Mouse (Mus musculus) gastrocnemius, adult 2 months (tissue): ENCODE measurements around the gene Atp1a3. TPM values are rescaled to one million over a fixed set of nuclear protein-coding genes. Genes with fewer than 3 reads are reported as not detected.
A peak's percentile ranks its signal among the peaks of the same experiment; 100 is the strongest.

Experiments
- DNase-seq: peaks from one replicate; pipeline ENCODE4 v3.0.0; 2022
- H3K27ac ChIP-seq: fragments of 200-600 bp; 2 replicates; pipeline ENCODE4 v1.8.1; 2022; ENCODE audit warnings: mild to moderate bottlenecking
- H3K4me3 ChIP-seq: fragments of 200-600 bp; 2 replicates; pipeline ENCODE4 v1.8.1; 2022; ENCODE audit warnings: mild to moderate bottlenecking, moderate library complexity
- CTCF ChIP-seq: fragments of 200-600 bp; IDR thresholded peaks from 2 replicates; pipeline ENCODE4 v1.8.1; 2022; ENCODE audit warnings: antibody characterized with exemption, mild to moderate bottlenecking, moderate library complexity
- intact Hi-C: fragments of 180-260 bp; cut with DNase I; formaldehyde crosslinking; loops from one replicate; pipeline ENCODE4 v1.15.1; 2025
- total RNA-seq, 2 experiments: library from RNA; stranded (reverse); gene quantifications; 2 replicates each; pipeline ENCODE4 v1.2.3; 2021

The Atp1a3 gene
- total RNA-seq, 2 experiments from 2014 or later = not detected

DNA sequence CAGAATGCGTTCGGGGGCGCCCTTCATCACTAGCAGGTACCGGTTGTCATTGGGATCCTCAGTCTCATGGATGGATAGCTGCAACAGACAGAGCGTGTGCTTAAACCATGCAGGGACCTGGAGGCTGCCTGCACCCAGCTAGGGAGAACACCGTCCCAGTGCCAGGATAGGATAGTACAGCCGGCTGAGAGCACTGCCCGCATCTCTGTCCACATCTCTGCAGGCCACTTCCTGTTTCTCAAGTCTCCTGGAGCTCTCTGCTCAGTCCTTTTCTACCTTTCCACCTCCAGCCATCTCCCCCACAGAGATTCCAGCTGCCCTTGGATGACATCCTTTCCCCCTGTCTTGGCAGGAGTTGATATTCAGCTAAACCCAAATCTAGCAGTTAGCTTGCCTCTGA lies 15.3 kb downstream of the Atp1a3 start:
- TF ChIP-seq CTCF = no peak
- Histone ChIP-seq H3K4me3 (no peak overlapping the region), H3K27ac (no peak overlapping the region)
- no peak for DNase-seq
- intact Hi-C loops = no loop called here

DNA sequence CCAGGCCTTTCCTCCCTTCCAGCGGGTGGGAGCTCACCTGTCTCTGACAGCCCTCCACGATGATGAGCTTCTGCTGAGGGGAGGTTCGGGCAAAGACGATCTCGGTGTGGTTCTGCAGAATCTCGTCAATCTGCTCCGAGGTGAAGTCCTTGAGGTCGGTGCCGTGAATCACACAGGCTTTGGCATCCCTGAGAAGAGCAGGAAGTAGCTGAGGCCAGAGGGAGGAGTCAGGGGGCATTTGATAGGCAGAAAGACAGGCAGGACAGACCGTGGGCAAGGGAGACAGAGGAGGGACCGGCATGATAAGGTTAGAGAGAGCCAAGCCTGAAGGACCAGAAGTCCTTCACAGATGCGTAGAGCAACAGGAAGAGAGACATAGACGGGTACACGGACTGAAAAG lies 17.8 kb downstream of the Atp1a3 start:
- Histone ChIP-seq H3K27ac (no peak overlapping the region), H3K4me3 (no peak overlapping the region)
- no peak for DNase-seq
- intact Hi-C loops = no loop called here
- no peak for TF ChIP-seq CTCF

DNA sequence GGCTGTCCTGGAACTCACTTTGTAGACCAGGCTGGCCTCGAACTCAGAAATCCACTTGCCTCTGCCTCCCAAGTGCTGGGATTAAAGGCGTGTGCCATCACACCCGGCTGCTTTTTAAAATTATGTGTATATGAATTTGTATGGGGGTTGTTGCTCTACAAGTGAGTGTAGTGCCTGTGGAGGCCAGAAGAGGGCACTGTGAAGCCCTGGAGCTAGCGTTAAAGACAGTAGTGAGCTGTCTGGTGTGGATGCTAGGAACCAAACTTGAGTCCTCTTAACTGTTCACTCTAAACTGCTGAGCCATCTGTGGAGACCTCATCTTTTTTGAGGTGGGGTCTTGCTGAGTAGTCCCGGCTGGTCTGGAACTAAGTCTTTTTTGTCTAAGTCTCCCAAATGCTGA lies 20.0 kb downstream of the Atp1a3 start:
- TF ChIP-seq CTCF = 0 out of 2 replicates have a peak, but pooled peaks have one; percentile 10
- intact Hi-C loops = no loop called here
- no peak for DNase-seq
- no peak overlapping the region for H3K4me3 ChIP-seq
- H3K27ac ChIP-seq = no peak overlapping the region

DNA sequence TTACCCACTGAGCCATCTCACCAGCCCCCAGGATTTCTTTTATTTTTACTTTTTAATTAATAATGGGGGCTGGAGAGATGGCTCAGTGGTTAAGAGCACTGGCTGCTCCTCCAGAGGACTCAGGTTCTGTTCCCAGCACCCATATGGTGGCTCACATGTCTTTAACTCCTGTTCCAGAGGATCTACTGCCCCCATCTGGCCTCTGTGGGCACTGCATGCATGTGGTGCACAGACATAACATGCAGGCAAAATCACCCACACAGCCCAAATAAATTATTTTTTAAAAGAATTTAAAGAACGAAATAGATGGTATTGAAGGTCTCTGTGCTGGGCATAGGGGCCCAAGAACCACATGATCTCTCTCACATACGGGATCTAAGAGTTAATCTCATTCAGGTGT lies 21.5 kb downstream of the Atp1a3 start:
- H3K4me3 ChIP-seq = no peak overlapping the region
- TF ChIP-seq CTCF = no peak
- DNase-seq = no peak
- H3K27ac ChIP-seq = no peak overlapping the region
- intact Hi-C loops = no loop called here

DNA sequence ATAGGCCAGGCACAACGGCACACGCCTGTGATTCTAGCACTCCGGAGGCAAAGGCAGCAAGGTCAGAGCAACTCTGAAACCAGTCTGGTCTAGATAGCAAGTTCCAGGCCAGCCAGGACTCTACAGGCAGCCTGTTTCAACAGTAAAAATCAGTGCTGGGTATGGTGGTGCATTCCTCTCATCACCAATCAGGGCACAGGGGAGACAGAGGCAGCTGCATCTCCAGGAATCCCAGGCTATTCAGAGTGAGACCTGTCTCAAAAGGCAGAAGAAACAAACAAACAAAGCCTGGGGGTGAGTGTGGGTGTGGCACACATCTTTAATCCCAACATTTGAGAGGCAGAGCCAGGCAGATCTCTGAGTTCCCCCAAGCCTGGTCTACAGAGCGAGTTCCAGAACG lies 22.4 kb downstream of the Atp1a3 start:
- intact Hi-C loops = no loop called here

DNA sequence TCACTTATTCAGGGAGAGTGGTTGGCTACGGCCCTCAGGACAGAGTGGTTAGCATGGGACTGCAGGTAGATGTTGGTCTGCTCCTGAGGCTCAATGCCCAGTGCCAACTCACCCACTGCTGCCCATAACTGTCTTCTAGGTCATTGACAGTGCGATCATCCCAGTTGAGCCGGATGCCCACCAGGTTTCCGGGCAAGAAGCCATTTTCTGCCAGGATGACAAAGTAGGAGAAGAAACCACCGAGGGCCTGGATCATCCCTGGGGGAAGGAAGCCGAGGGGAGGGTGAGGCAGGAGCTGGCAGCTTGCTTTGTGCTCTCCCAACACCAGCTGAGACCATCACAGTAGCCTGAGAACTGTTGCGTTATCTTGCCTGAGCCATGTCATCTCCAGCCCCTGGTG lies 25.3 kb downstream of the Atp1a3 start:
- intact Hi-C loops = no loop called here
- DNase-seq = no peak
- Histone ChIP-seq H3K4me3 (no peak overlapping the region), H3K27ac (no peak overlapping the region)
- TF ChIP-seq CTCF = no peak

More for the DNA sequence above, 22.4 kb downstream of the Atp1a3 start:
- Histone ChIP-seq H3K27ac (no peak overlapping the region), H3K4me3 (no peak overlapping the region)
- TF ChIP-seq CTCF = no peak
- no peak for DNase-seq

DNA sequence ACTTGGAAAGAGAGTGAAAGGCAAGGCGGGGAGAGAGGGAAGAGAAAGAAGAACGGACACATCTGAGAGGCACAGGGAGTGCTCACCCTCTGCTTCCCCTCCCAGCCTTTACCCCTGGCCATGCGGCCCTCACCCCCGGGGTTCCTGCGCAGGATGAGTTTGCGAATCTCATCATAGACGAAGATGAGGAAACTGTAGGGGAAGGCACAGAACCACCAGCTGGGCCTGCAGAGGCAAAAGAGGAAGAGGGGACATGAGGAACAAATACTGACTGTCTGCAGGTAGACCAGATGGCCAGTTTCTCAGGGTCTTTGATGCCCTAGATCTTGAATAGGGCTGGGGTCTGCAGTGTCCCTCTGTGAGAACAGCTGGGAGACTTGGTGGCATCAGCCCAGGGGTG lies 27.0 kb downstream of the Atp1a3 start:
- intact Hi-C loops = no loop called here
- no peak for TF ChIP-seq CTCF
- Histone ChIP-seq H3K4me3 (no peak overlapping the region), H3K27ac (no peak overlapping the region)
- no peak for DNase-seq

DNA sequence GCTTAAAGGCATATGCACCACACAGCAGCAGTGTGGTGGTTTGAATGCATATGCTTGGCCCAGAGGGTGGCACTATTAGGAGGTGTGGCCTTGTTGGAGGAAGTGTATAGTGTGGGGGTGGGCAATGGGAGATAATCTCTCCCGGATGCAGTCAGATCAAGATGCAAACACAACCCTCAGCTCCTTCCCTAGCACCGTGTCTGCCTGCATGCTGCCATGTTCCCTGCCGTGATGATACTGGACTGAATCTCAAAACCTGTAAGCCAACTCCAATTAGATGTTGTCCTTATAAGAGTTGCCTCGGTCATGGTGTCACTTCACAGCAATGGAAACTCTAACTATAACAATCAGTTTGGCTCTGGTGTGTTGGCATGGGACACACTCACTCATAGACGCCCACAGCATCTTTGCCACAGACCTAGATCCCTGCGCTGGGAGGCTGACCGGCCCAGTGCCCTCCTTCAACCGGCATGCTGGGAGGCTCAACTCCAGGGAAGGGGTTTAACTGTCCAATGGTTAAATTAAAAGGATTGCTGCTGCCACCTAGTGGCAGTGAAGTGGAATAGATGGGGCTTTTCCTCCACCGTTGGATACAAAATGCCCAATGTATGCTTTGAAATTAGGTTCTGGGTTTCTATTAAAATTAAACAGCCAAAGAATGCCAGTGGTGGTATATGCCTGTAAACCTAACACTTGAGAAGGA lies 30.7 kb downstream of the Atp1a3 start:
- Histone ChIP-seq H3K4me3 (no peak overlapping the region), H3K27ac (no peak overlapping the region)
- no peak for DNase-seq
- intact Hi-C loops = no loop called here
- TF ChIP-seq CTCF = peak; percentile 87

DNA sequence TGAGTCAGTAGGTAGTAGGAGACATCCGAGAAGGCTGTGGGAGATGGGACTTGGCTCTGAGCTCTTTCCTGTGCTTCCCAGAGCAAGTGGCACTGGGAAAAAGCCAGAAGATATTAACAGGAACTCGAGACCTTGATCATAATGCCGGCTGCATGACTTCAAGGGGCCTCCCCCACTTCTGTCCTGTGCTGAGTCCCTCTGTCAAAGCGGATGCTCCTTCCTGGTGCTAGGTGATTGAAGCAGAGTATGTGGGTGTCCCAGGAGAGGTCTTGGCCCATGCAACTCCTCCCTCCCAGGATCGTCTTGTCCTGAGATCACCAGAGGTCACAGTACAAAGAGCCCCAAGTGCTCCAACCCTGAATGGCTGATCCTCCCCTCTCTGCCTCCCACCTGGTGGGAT lies 31.9 kb downstream of the Atp1a3 start:
- Histone ChIP-seq H3K27ac (no peak overlapping the region), H3K4me3 (no peak overlapping the region)
- DNase-seq = no peak
- intact Hi-C loops = loop anchor here (2.0 kb wide), 1 partner anchor 103 kb away; no protein-coding TSS in a partner anchor
- no peak for TF ChIP-seq CTCF

DNA sequence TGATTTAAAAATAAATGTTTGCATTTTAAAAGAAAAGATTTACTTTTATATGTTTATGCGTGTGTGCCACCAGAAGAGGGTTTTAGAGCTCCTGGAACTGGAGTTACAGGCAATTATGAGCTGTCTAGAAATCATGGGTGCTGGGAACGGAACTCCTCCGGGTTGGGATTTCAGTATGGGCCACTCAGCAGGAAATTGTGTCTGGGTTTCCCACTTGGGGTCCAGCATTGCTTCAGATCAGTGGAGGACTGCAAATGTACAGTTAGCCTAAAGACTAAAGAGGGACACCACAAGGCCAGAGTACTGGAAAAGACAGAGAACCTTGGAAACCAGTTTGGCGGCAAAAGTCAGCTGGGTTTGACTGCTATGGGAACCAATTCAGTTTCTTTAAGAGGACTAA lies 32.5 kb downstream of the Atp1a3 start:
- DNase-seq = no peak
- intact Hi-C loops = loop anchor here (2.0 kb wide), 1 partner anchor 104 kb away; no protein-coding TSS in a partner anchor
- Histone ChIP-seq H3K4me3 (no peak overlapping the region), H3K27ac (peak overlapping the region; percentile 99; the same call in 1 of the 2 replicates)
- no peak for TF ChIP-seq CTCF

DNA sequence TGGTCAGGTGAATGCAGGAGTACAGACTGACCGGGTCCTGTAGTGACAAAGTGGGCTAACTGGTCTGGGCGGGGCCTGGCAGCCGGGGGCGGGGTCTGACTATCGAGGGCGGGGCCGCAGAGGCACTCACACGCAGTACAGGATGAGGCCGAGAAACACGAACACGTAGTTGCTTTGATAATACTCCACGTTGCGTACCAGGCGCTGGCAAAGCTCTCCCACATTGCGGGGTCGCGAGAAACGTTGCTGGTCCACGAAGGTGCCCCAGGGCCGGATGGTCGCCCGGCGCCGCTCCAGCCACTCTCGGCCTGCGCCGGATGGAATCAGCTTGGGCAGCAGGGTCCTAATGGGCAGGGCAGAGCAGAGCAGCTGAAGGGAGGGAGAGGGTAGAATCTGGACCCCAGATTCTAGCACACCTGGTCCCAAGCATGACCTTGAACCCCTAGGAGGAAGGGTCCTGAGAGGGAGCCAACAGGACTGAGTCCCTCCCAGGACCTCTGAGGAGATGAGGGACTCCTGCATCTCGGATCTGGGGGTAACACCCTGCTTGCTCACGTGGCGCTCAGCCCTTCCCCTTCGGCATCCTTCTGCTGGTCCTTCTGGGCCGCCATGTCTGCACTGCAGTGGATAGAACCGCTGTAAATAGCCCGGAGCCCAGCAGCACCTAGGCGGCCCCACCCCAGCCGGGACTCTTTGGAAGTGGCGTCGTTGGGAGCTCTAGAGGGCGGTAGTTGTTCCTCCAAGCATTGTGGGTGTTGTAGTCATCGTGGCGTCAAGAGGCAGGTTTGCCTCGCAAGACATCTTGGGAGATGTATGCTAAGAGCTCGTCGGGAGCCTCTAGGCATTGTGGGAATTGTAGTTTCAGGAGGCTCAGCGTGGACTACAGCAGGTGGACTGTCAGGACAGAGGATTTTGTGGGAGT lies 33.5 kb downstream of the Atp1a3 start, which contains the start of gene Rabac1:
TSS of gene Rabac1 (minus strand) at position 783 of the 922 bp plus-strand sequence.
- Histone ChIP-seq H3K4me3 (peak within 1 kb of the TSS; percentile 86), H3K27ac (peak within 1 kb of the TSS; percentile 99)
- peak; percentile 94 for DNase-seq
- intact Hi-C loops = loop anchor here (2.0 kb wide), 2 partner anchors 87 to 105 kb away; partner anchors contain the start of gene Rps19
- peak; percentile 51 for TF ChIP-seq CTCF

DNA sequence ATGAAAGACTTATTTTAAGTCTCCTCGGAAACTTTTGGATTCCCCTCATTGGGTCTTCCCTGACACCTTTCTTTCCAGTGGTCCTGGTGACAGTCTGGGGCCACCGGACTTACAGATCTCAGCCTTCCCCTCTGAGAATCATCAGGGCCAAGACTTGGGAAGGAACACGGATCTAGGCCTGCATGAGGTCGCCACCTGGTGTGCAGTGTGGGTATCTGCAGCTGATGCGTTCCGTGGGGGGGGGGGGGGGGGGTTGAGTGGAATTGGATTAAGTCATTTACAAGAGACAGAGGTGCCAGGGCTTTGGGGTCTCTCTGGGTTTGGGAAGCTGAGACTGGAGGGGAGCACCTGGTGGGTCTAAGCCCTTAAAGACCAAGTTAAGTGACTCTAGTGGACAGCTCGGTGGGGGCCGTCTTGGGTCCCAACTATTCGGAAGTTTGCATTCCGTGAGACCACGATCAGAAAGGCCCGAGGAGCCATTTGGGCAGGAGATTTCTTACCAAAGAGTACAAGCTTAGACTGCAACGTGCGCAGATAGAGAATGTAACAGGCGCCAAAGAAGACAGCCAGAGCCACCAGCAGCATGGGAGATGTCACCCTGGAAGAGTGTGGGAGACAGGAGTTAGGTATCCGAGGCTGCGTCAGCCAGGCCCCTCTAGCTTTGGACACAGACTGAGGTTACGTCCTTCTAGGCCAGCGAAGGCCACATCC lies 34.3 kb downstream of the Atp1a3 start:
- Histone ChIP-seq H3K27ac (peak overlapping the region; percentile 99), H3K4me3 (peak overlapping the region; percentile 86)
- intact Hi-C loops = loop anchor here (2.0 kb wide), 1 partner anchor 87 kb away; the partner anchor contains the start of gene Rps19
- peak; percentile 64 for TF ChIP-seq CTCF
- peak; percentile 50 for DNase-seq
